Mouse (Mus musculus) lung, embryonic 14.5 days (tissue): ENCODE measurements around the gene Safb. TPM values are rescaled to one million over a fixed set of nuclear protein-coding genes. Genes with fewer than 3 reads are reported as not detected.

Experiments
- ATAC-seq: fragments of 200-750 bp; cut with Nextera tagmentation; 2 replicates; pipeline ENCODE4 v1.8.0; 2017; ENCODE audit warnings: mild to moderate bottlenecking, moderate TSS enrichment, moderate library complexity; ENCODE audit not compliant: insufficient read depth
- DNase-seq: peaks from one replicate; pipeline ENCODE4 v3.0.0-alpha.2; 2015
- H3K27ac ChIP-seq: fragments of 300-500 bp; sonication (generic); 2 replicates; pipeline ENCODE4 v1.5.1; 2014; ENCODE audit warnings: low read depth, mild to moderate bottlenecking, moderate library complexity
- H3K27me3 ChIP-seq: fragments of 300-500 bp; sonication (generic); 2 replicates; pipeline ENCODE4 v1.6.1; 2014; ENCODE audit warnings: low read length, control low read depth; ENCODE audit not compliant: insufficient read depth
- H3K36me3 ChIP-seq: fragments of 300-500 bp; sonication (generic); 2 replicates; pipeline ENCODE4 v1.6.1; 2014; ENCODE audit warnings: control low read depth; ENCODE audit not compliant: insufficient read depth
- H3K4me1 ChIP-seq: fragments of 300-500 bp; sonication (generic); 2 replicates; pipeline ENCODE4 v1.6.1; 2014; ENCODE audit warnings: antibody characterized with exemption, control low read depth; ENCODE audit not compliant: insufficient read depth
- H3K4me2 ChIP-seq: fragments of 300-500 bp; sonication (generic); 2 replicates; pipeline ENCODE4 v1.6.1; 2014; ENCODE audit warnings: mild to moderate bottlenecking
- H3K4me3 ChIP-seq: fragments of 300-500 bp; sonication (generic); 2 replicates; pipeline ENCODE4 v1.5.1; 2014; ENCODE audit warnings: low read depth, low read length
- H3K9ac ChIP-seq: fragments of 300-500 bp; sonication (generic); 2 replicates; pipeline ENCODE4 v1.6.1; 2014
- H3K9me3 ChIP-seq: fragments of 300-500 bp; sonication (generic); 2 replicates; pipeline ENCODE4 v1.6.1; 2016; ENCODE audit warnings: low read depth, low read length, control low read depth
- CTCF ChIP-seq: IDR thresholded peaks from 2 replicates; pipeline ENCODE4 v1.5.1; 2016; ENCODE audit warnings: antibody characterized with exemption, low read depth
- WGBS: fragments of 180-500 bp; shearing (Covaris S2); extraction: QIAGEN DNeasy Blood & Tissue Kit; methylation state at CpG from one replicate; pipeline ENCODE4 v1.1.7; 2014; 5-methylcytosine and 5-hydroxymethylcytosine counted together
- polyA plus RNA-seq: library from polyadenylated mRNA; unstranded; fragments of >200 nt; fragmentation: Nextera tagmentation; extraction: Ambion mirVana; gene quantifications from 2 replicates; pipeline ENCODE4 v1.2.1, GENCODE M21; 2014

Safb gene
- polyA plus RNA-seq, 1 experiment from 2014 or later, result 87.9 TPM

DNA sequence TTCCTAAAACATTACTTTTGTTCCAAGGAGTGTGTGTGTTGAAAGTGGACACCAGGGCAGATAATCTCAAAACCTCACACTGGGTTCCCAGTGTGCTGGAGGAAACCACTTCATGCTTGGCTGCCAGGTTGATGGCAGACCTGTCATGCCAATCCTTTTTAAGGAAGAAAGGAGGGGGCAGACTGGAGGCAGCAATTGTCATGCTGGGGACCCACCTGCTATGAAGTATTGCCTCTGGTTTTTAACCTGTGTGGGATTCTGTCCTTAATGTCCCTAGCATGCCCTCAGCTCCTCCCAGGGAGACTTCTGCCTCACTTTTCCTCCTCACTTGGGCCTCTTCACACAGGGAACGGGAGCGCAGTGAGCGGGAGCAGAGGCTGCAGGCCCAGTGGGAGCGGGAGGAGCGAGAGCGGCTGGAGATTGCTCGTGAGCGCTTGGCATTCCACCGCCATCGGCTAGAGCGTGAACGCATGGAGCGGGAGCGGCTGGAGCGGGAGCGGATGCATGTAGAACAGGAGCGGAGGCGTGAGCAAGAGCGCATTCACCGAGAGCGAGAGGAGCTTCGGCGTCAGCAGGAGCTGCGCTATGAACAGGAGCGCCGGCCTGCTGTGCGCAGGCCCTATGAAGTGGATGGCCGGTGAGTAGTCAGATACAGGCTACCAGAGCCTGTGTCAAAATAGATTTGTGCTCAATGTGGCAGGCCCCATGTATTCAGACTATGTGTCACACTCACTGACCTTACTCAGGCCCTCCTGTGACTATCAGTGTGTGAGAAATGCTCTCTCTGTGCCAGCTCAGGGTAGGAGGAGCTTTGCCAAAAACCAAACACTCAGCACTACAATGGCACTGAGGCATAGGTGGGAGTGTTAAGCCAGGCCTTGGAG is 18.8 kb downstream of the Safb start:
- WGBS, result 92% methylated on average over 28 of the region's 28 CpGs

DNA sequence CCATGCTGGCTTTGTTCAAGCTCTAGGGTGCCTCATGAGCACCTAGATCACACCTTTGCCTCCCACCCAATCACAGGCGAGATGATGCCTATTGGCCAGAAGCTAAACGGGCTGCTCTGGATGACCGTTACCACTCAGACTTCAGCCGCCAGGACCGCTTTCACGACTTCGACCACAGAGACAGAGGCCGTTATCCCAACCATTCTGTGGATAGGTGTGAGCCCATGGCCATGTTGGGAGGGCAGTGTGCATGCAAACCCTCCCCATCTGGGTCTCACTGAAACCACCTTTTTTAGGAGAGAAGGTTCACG is 19.4 kb downstream of the Safb start:
- H3K36me3 ChIP-seq, result peaks cover 90% of the 10 kb centered on the region
- 82% methylated on average over 9 of the region's 9 CpGs for WGBS
- no peak for DNase-seq

More for the DNA sequence above, 18.8 kb downstream of the Safb start:
- no peak for TF ChIP-seq CTCF
- H3K27ac ChIP-seq, result no peak overlapping the region
- no peaks in the 10 kb centered on the region for H3K9me3 ChIP-seq
- H3K4me2 ChIP-seq, result no peak overlapping the region
- peaks cover 90% of the 10 kb centered on the region for H3K36me3 ChIP-seq
- H3K27me3 ChIP-seq, result no peaks in the 10 kb centered on the region
- no peak overlapping the region for H3K4me3 ChIP-seq
- DNase-seq, result no peak
- H3K4me1 ChIP-seq, result peaks cover 1% of the 10 kb centered on the region; the same call in 1 of the 2 replicates
- no peak overlapping the region for H3K9ac ChIP-seq
- no peak for ATAC-seq

DNA sequence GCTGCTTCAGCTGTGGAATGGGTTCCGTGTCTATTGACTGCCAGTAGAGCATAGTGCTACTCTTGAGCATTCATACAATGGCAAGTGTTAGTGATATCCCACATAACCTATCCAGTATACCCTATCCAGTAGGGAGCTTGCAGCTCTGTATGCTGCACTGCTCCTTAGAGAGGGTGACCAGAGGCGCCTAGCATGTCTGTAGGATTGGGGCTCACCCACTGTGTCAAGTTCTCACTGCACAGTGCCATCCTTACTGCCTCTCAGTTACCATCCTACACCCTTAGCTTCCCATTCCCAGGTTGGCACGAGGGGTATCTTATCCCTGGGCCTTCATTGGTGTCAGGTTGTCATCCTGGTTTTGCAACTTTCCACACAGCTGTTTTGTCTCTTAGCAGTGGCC is 19.8 kb downstream of the Safb start:
- Histone ChIP-seq H3K4me3 (no peak overlapping the region), H3K27me3 (no peaks in the 10 kb centered on the region), H3K4me1 (peaks cover 5% of the 10 kb centered on the region; the same call in 1 of the 2 replicates), H3K9me3 (no peaks in the 10 kb centered on the region), H3K4me2 (no peak overlapping the region), H3K27ac (no peak overlapping the region), H3K36me3 (peaks cover 86% of the 10 kb centered on the region), H3K9ac (no peak overlapping the region)
- no peak for DNase-seq
- no peak for ATAC-seq
- 92% methylated on average over 3 of the region's 3 CpGs for WGBS
- TF ChIP-seq CTCF, result no peak

More for the DNA sequence above, 19.4 kb downstream of the Safb start:
- Histone ChIP-seq H3K9me3 (no peaks in the 10 kb centered on the region), H3K9ac (no peak overlapping the region), H3K4me1 (peaks cover 5% of the 10 kb centered on the region; the same call in 1 of the 2 replicates), H3K4me2 (no peak overlapping the region), H3K27me3 (no peaks in the 10 kb centered on the region), H3K27ac (no peak overlapping the region), H3K4me3 (no peak overlapping the region)
- no peak for TF ChIP-seq CTCF
- ATAC-seq, result no peak

DNA sequence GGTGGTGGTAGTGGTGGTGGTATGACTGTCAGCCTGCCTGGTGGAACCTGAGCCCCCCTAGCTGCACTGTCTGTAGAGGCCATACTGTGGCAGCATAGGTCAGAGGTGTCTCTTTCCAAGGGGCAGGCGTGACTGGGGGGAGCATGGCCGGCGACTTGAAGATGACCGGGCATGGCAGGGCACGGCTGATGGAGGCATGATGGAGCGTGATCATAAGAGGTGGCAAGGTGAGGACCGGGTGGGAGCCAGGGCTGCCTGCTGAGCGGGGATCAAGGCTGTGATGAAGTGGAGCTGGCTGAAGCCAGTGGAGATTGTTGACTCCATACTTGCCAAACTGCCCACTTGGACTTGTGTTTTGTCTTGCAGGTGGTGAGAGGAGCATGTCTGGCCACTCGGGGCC is 20.8 kb downstream of the Safb start:
- no peak overlapping the region for H3K4me3 ChIP-seq
- no peak overlapping the region for H3K4me2 ChIP-seq
- ATAC-seq (no peak), DNase-seq (no peak)
- peaks cover 76% of the 10 kb centered on the region for H3K36me3 ChIP-seq
- H3K27me3 ChIP-seq, result no peaks in the 10 kb centered on the region
- 78% methylated on average over 9 of the region's 9 CpGs for whole genome bisulfite sequencing
- H3K9ac ChIP-seq, result no peak overlapping the region
- H3K9me3 ChIP-seq, result no peaks in the 10 kb centered on the region
- no peak overlapping the region for H3K27ac ChIP-seq
- H3K4me1 ChIP-seq, result peaks cover 9% of the 10 kb centered on the region
- TF ChIP-seq CTCF, result no peak

DNA sequence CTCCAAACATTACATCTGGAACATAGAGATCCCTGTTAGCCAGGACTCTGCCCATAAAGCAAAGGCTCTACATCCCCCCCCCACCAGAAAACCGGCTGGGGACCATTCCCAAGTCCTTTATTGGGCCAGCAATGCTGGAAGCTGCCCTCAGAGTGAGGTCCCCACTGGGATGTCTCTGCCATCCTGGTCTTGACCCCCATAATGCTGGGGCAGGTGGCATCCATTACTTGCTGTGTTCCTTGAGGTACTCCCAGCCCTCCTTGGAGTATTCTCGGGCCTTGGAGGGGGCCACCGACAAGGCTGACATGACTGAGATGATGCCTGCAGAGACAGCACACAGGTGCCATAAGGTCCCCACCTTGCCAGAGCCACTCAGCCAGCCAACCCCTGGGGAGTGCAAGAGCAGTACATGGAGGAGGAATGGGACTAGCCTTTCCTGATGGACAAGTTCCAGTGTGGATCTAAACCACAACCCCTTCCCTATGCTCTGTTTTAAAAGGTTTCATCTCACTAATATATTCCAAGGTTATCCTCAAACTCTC is 23.0 kb downstream of the Safb start:
- WGBS, result 62% methylated on average over 3 of the region's 3 CpGs
- Histone ChIP-seq H3K4me3 (no peak overlapping the region), H3K4me1 (peaks cover 10% of the 10 kb centered on the region), H3K9ac (peak overlapping the region; percentile 73; the same call in 1 of the 2 replicates), H3K4me2 (no peak overlapping the region), H3K27me3 (no peaks in the 10 kb centered on the region), H3K27ac (no peak overlapping the region), H3K36me3 (peaks cover 55% of the 10 kb centered on the region), H3K9me3 (no peaks in the 10 kb centered on the region)
- ATAC-seq (no peak), DNase-seq (no peak)
- no peak for TF ChIP-seq CTCF

DNA sequence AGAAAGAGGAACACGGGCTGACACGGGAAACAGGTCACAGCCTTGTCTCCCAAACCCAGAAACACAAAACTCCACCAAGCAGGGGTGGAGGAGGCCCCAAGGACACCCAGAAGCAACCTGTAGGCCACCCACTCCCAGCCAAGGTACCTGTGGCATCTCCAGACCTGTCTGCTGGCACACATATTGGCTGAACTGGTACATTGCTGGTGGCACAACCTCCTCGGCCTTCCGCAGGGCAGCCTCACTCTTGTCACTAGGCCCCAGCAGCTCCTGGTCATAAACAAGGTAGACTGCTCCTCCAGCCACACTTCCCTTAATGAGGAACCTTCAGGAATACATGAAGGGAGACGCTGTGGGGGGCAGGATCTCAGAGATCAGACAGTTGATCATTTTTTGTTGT is 24.1 kb downstream of the Safb start:
- TF ChIP-seq CTCF, result no peak
- Histone ChIP-seq H3K27ac (no peak overlapping the region; the same call in 1 of the 2 replicates), H3K4me3 (peak overlapping the region; percentile 63), H3K9me3 (no peaks in the 10 kb centered on the region), H3K9ac (peak overlapping the region; percentile 73), H3K36me3 (peaks cover 43% of the 10 kb centered on the region), H3K4me2 (peak overlapping the region; percentile 80), H3K27me3 (no peaks in the 10 kb centered on the region), H3K4me1 (peaks cover 10% of the 10 kb centered on the region)
- DNase-seq (no peak), ATAC-seq (no peak)
- WGBS, result 43% methylated on average over 5 of the region's 5 CpGs

DNA sequence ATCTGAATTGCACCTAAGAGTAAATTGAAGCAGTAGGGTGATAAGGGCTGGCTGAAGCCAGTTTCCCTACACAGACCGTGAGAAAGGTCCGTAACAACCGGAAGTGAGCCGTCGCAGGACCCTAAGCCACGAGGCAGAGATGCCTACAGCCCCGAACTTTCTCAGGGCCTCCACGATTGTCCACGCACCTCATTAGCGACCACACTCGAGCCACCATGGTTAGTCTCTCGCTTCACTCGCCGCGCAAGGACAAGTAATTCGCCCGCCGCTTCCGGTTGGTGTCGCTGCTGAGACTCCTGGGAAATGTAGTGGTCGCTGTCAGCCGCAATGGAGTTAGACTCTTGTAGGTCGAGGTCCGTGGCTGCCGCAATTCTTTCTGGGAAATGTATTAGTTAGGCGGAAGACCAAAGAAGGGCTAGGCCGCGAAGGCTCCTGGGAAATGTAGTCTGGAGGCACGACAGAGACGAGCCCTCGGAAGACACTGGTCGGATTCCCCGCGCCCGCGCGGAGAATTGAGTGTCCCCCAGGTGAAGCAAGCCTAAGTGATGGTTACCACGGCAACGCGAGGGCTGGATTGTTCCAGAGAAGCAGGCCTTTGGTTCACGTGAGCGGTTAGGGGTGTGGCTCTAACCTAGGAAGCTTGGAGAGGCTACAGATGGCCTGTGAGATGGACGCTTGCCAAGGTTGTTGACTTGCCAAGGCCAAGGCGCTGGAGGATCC is 25.0 kb downstream of the Safb start, which contains the start of gene 2410015M20Rik:
Gene 2410015M20Rik (minus strand): TSS at position 320 of the 720 bp plus-strand sequence.
- no peaks in the 10 kb centered on the region for H3K27me3 ChIP-seq
- H3K4me1 ChIP-seq, result peaks cover 13% of the 10 kb centered on the region
- peak within 1 kb of the TSS; percentile 80 for H3K4me2 ChIP-seq
- H3K9ac ChIP-seq, result peak within 1 kb of the TSS; percentile 73
- H3K9me3 ChIP-seq, result no peaks in the 10 kb centered on the region
- TF ChIP-seq CTCF, result peak; percentile 75
- H3K27ac ChIP-seq, result peak within 1 kb of the TSS; percentile 78
- DNase-seq, result peak; percentile 99
- WGBS, result under 1% methylated on average over 44 of the region's 44 CpGs
- peaks cover 42% of the 10 kb centered on the region for H3K36me3 ChIP-seq
- peak; percentile 88 for ATAC-seq
- peak within 1 kb of the TSS; percentile 63 for H3K4me3 ChIP-seq
